Comparison of ENCODE assay signal across 8 mouse cellular contexts in the genomic region with DNA sequence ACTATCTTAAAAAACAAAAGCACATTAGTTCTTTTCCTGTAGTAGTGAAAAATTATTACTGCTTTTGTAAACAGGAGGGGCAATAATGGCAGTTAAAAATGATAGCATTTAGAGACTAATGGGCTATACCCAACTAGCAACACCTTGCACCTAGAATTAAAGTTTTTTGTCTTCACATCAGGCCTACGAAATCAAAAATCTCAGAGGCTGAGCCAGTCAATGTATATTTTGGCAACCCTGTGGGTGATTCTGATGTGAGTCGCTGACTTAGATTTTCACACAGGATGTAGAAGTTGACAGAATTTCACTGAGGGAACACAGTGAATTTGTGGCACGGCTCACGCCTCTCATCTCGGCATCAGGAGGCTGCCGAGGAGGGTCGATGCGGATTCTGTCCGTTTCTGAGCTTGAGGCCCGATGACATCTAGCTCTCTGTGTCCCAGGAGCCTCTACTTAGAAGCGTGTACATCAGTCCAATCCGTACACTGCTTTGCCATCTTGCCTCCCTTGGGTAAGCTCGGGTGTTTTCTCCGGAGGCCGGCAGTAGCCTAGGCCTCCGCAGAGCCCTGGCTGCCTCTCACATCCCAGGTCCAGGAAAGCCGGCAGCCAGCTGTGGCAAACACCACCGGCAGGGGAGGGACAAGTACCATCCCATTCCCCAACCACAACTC. TPM values are rescaled to one million over a fixed set of nuclear protein-coding genes. Genes with fewer than 3 reads are reported as not detected.
DNase-seq lines count a peak whose midpoint lies in the region; ATAC-seq and TF ChIP-seq lines count a peak whose summit lies in the region.

No protein-coding gene starts in this region.

- H3K9ac ChIP-seq in heart, embryonic 11.5 days (ENCODE audit: low read depth, low read length), result peak overlapping the region; percentile 98
- peak overlapping the region; percentile 95 for H3K9ac ChIP-seq in midbrain, embryonic 11.5 days (ENCODE audit: low read length)

- no peak for TF ChIP-seq CTCF in G1E (IDR thresholded peaks at IDR 0.05; ENCODE audit: low read depth, low read length)

- H3K9me3 ChIP-seq in heart, embryonic 11.5 days (replicated peaks; ENCODE audit: control insufficient read depth, low read length), result no peaks in the 10 kb centered on the region
- H3K9me3 ChIP-seq in G1E (replicated peaks), result no peaks in the 10 kb centered on the region
- no peaks in the 10 kb centered on the region for H3K9me3 ChIP-seq in hindbrain, embryonic 10.5 days
- no peaks in the 10 kb centered on the region for H3K9me3 ChIP-seq in midbrain, embryonic 11.5 days (ENCODE audit: control insufficient read depth, low read length)

- DNase-seq in heart, adult 8-10 months (ENCODE audit: low spot score), result no peak
- no peak for DNase-seq in G1E (ENCODE audit: low spot score)
- DNase-seq in hindbrain, embryonic 10.5 days (ENCODE audit: low spot score), result no peak
- peak; percentile 86 for DNase-seq in midbrain, embryonic 11.5 days (ENCODE audit: low spot score, missing footprints)
- DNase-seq in urinary bladder, postnatal 10 days (ENCODE audit: low spot score), result no peak
- no peak for DNase-seq in spleen, adult 18-20 months
- no peak for DNase-seq in layer of hippocampus, adult 9-10 months (ENCODE audit: low spot score)

- H3K36me3 ChIP-seq in heart, embryonic 11.5 days (ENCODE audit: control insufficient read depth, insufficient read depth, low read length), result peaks cover 22% of the 10 kb centered on the region
- peaks cover 59% of the 10 kb centered on the region for H3K36me3 ChIP-seq in G1E (replicated peaks)
- H3K36me3 ChIP-seq in hindbrain, embryonic 10.5 days, result peaks cover 38% of the 10 kb centered on the region
- H3K36me3 ChIP-seq in midbrain, embryonic 11.5 days (ENCODE audit: control insufficient read depth, insufficient read depth, low read length), result peaks cover 21% of the 10 kb centered on the region

- no peak for ATAC-seq in heart, embryonic 11.5 days (replicated peaks; ENCODE audit: insufficient number of reproducible peaks, low FRiP score, low TSS enrichment)
- ATAC-seq in G1E (ENCODE audit: extremely low read depth, insufficient number of reproducible peaks, low FRiP score, poor library complexity, severe bottlenecking), result no peak
- peak; percentile 22 for ATAC-seq in midbrain, embryonic 11.5 days (ENCODE audit: low FRiP score)

- H3K27me3 ChIP-seq in heart, embryonic 11.5 days (ENCODE audit: control insufficient read depth, insufficient read depth, low read length), result no peaks in the 10 kb centered on the region
- no peaks in the 10 kb centered on the region for H3K27me3 ChIP-seq in G1E (ENCODE audit: insufficient read depth, low read length)
- no peaks in the 10 kb centered on the region for H3K27me3 ChIP-seq in hindbrain, embryonic 10.5 days (ENCODE audit: insufficient read depth, poor library complexity, severe bottlenecking)
- no peaks in the 10 kb centered on the region for H3K27me3 ChIP-seq in midbrain, embryonic 11.5 days (ENCODE audit: control insufficient read depth, insufficient read depth, low read length)

- H3K4me1 ChIP-seq in heart, embryonic 11.5 days (ENCODE audit: control insufficient read depth, insufficient read depth, low read length), result peaks cover 6% of the 10 kb centered on the region; the same call in 1 of the 2 replicates
- H3K4me1 ChIP-seq in G1E (ENCODE audit: insufficient read depth, low read depth, low read length), result peaks cover 42% of the 10 kb centered on the region
- H3K4me1 ChIP-seq in hindbrain, embryonic 10.5 days (replicated peaks), result peaks cover 28% of the 10 kb centered on the region
- H3K4me1 ChIP-seq in midbrain, embryonic 11.5 days (ENCODE audit: control insufficient read depth, insufficient read depth, low read length), result peaks cover 13% of the 10 kb centered on the region

- peak overlapping the region; percentile 81 for H3K4me2 ChIP-seq in heart, embryonic 11.5 days
- peak overlapping the region; percentile 75 for H3K4me2 ChIP-seq in midbrain, embryonic 11.5 days

- peak overlapping the region; percentile 90 for H3K27ac ChIP-seq in heart, embryonic 11.5 days (ENCODE audit: low read depth, low read length)
- peak overlapping the region; percentile 97 for H3K27ac ChIP-seq in hindbrain, embryonic 10.5 days
- H3K27ac ChIP-seq in midbrain, embryonic 11.5 days (ENCODE audit: low read depth, low read length), result peak overlapping the region; percentile 85

- H3K4me3 ChIP-seq in heart, embryonic 11.5 days (ENCODE audit: low read depth, low read length), result peak overlapping the region; percentile 93
- H3K4me3 ChIP-seq in G1E (ENCODE audit: low read depth, low read length), result peak overlapping the region; percentile 82
- H3K4me3 ChIP-seq in hindbrain, embryonic 10.5 days, result peak overlapping the region; percentile 96
- peak overlapping the region; percentile 97 for H3K4me3 ChIP-seq in midbrain, embryonic 11.5 days (ENCODE audit: low read depth, low read length)

- WGBS in heart, embryonic 11.5 days (ENCODE audit: insufficient replicate concordance), result 2% methylated on average over 18 of the region's 18 CpGs
- WGBS in hindbrain, embryonic 10.5 days, result 3% methylated on average over 18 of the region's 18 CpGs
- WGBS in midbrain, embryonic 11.5 days, result 3% methylated on average over 18 of the region's 18 CpGs

RNA-seq across cellular contexts. Expression of a gene that starts 0.6 kb away (rescaled TPM):
- polyA plus RNA-seq in heart, embryonic 11.5 days (2014; fragmentation: Nextera tagmentation; extraction: Ambion mirVana), result 24.3 and 28.5 TPM in 2 replicates
- 1 to 10 TPM in 2 of 4 experiments, under 1 TPM in 2; 0.60 to 1.4 (median 1.0) TPM for total RNA-seq in heart, adult 8-10 months (2022)
- 163 and 180 TPM in 2 replicates for total RNA-seq in G1E (2014; fragmentation: Nextera tagmentation)
- total RNA-seq in G1E (2017), result 189 and 202 TPM in 2 replicates
- 9.1 and 14.2 TPM in 2 replicates for polyA plus RNA-seq in G1E (2012)
- polyA plus RNA-seq in hindbrain, embryonic 10.5 days (2016; fragmentation: Nextera tagmentation; extraction: Ambion mirVana), result 24.8 and 41.7 TPM in 2 replicates
- polyA plus RNA-seq in midbrain, embryonic 11.5 days (2014; fragmentation: Nextera tagmentation; extraction: Ambion mirVana), result 30.5 and 32.8 TPM in 2 replicates

RNA-seq across cellular contexts. Expression of a gene that starts 0.9 kb away (rescaled TPM):
- polyA plus RNA-seq in heart, embryonic 11.5 days (2014; fragmentation: Nextera tagmentation; extraction: Ambion mirVana), result 980 and 988 TPM in 2 replicates
- 100 to 1,000 TPM; 430 to 483 (median 463) TPM for total RNA-seq in heart, adult 8-10 months (2022)
- total RNA-seq in G1E (2014; fragmentation: Nextera tagmentation) (7,560 and 7,833 TPM in 2 replicates), G1E (2017) (2,308 and 2,582 TPM in 2 replicates)
- 506 and 513 TPM in 2 replicates for polyA plus RNA-seq in G1E (2012)
- polyA plus RNA-seq in hindbrain, embryonic 10.5 days (2016; fragmentation: Nextera tagmentation; extraction: Ambion mirVana), result 959 and 1,179 TPM in 2 replicates
- polyA plus RNA-seq in midbrain, embryonic 11.5 days (2014; fragmentation: Nextera tagmentation; extraction: Ambion mirVana), result 1,103 and 1,131 TPM in 2 replicates

RNA-seq across cellular contexts. Expression of a gene that starts 6.8 kb away (rescaled TPM):
- polyA plus RNA-seq in heart, embryonic 11.5 days (2014; fragmentation: Nextera tagmentation; extraction: Ambion mirVana), result 22.4 and 28.0 TPM in 2 replicates
- total RNA-seq in heart, adult 8-10 months (2022), result 10 to 100 TPM; 19.0 to 28.0 (median 23.1) TPM
- 14.0 and 18.8 TPM in 2 replicates for total RNA-seq in G1E (2014; fragmentation: Nextera tagmentation)
- total RNA-seq in G1E (2017), result 40.4 and 45.1 TPM in 2 replicates
- 1.8 and 4.4 TPM in 2 replicates for polyA plus RNA-seq in G1E (2012)
- polyA plus RNA-seq in hindbrain, embryonic 10.5 days (2016; fragmentation: Nextera tagmentation; extraction: Ambion mirVana), result 38.3 and 39.8 TPM in 2 replicates
- polyA plus RNA-seq in midbrain, embryonic 11.5 days (2014; fragmentation: Nextera tagmentation; extraction: Ambion mirVana), result 37.3 and 37.4 TPM in 2 replicates

RNA-seq across cellular contexts. Expression of a gene that starts 55.3 kb away (rescaled TPM):
- not detected in 2 replicates for polyA plus RNA-seq in heart, embryonic 11.5 days (2014; fragmentation: Nextera tagmentation; extraction: Ambion mirVana)
- total RNA-seq in heart, adult 8-10 months (2022), result under 1 TPM in 2 of 4 experiments, not detected in 2; 0.68 to 0.75 TPM
- total RNA-seq in G1E (2014; fragmentation: Nextera tagmentation) (not detected in 2 replicates), G1E (2017) (0.12 TPM in 1 of 2 replicates, not detected in the other)
- not detected in 2 replicates for polyA plus RNA-seq in G1E (2012)
- 0.16 TPM in 1 of 2 replicates, not detected in the other for polyA plus RNA-seq in hindbrain, embryonic 10.5 days (2016; fragmentation: Nextera tagmentation; extraction: Ambion mirVana)
- not detected in 2 replicates for polyA plus RNA-seq in midbrain, embryonic 11.5 days (2014; fragmentation: Nextera tagmentation; extraction: Ambion mirVana)
